Mouse (Mus musculus): ENCODE data around the gene Vwc2l. TPM values are rescaled to one million over a fixed set of nuclear protein-coding genes. Genes with fewer than 3 reads are reported as not detected.

Vwc2l gene
- 0.02 TPM in 2 replicates for polyA plus RNA-seq (2015; fragmentation: Nextera tagmentation; extraction: Ambion mirVana)

DNA sequence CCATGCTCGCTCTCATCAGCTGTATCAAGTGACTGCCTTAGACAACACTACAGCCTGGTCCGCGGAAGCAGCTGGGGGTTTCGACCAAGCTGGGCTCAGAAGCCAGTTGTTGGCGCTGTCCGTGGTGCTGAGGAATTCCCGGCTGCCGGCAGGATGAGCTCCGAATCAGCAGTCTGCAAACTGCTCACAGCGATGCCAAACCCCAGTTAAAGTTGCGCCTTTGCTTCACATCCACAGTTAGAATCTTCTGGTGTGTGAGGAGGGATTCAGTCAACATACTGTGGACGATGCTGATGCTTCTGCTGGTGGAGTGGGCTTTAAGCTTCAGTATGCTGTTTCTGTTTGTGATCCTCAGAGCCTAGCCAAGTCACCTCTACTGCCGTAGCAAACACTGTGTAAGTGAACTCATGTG lies at the start of gene Vwc2l:
TSS of gene Vwc2l (plus strand) at position 61 of the 412 bp plus-strand sequence.
- no peaks in the 10 kb centered on the region for H3K4me1 ChIP-seq (ENCODE audit: control insufficient read depth, low read depth, low read length)
- H3K4me3 ChIP-seq (ENCODE audit: low read depth, low read length): no peak within 1 kb of the TSS
- H3K36me3 ChIP-seq (ENCODE audit: control insufficient read depth, insufficient read depth): no peaks in the 10 kb centered on the region
- H3K27ac ChIP-seq (ENCODE audit: low read length): no peak within 1 kb of the TSS
- no peak for ATAC-seq (ENCODE audit: low read depth)
- H3K4me2 ChIP-seq (ENCODE audit: low read depth, low read length): no peak within 1 kb of the TSS
- no peaks in the 10 kb centered on the region for H3K9me3 ChIP-seq (replicated peaks; ENCODE audit: control insufficient read depth, low read length)
- WGBS (ENCODE audit: insufficient replicate concordance): 11% methylated on average over 13 of the region's 13 CpGs
- no peak within 1 kb of the TSS for H3K9ac ChIP-seq (ENCODE audit: low read depth, low read length)
- no peaks in the 10 kb centered on the region for H3K27me3 ChIP-seq (ENCODE audit: control insufficient read depth, insufficient read depth, low read depth, low read length)

DNA sequence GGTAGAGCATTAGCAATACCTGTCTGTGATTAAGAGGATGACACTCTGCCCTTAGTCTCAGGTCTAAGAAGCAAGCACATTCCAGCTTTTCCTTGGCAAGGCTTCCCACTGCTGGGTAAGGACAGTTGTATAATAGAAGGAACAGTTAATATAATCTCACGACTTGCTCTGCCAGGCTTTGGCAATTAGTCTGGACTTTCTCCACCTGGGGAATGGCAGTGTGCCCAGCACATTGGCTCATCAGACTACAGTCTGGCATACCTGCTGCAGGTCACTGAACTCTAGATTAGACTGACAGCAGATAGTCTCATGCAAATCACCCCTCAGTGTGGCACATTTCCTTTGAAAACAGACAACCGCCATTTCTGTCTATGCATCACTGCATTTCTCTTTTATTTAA lies 33.0 kb upstream of the Vwc2l start:
- Histone ChIP-seq H3K9ac (ENCODE audit: low read depth, low read length) (no peak overlapping the region), H3K36me3 (ENCODE audit: control insufficient read depth, insufficient read depth) (no peaks in the 10 kb centered on the region), H3K4me1 (ENCODE audit: control insufficient read depth, low read depth, low read length) (no peaks in the 10 kb centered on the region), H3K27me3 (ENCODE audit: control insufficient read depth, insufficient read depth, low read depth, low read length) (no peaks in the 10 kb centered on the region), H3K4me3 (ENCODE audit: low read depth, low read length) (no peak overlapping the region), H3K9me3 (replicated peaks; ENCODE audit: control insufficient read depth, low read length) (no peaks in the 10 kb centered on the region), H3K4me2 (ENCODE audit: low read depth, low read length) (no peak overlapping the region), H3K27ac (ENCODE audit: low read length) (no peak overlapping the region)
- ATAC-seq (ENCODE audit: low read depth): no peak
- 62% methylated on average over 2 of the region's 2 CpGs for WGBS (ENCODE audit: insufficient replicate concordance)

- Histone ChIP-seq H3K4me2 (ENCODE audit: low read depth, low read length) (no peak overlapping the region), H3K36me3 (ENCODE audit: control insufficient read depth, insufficient read depth) (no peaks in the 10 kb centered on the region), H3K9me3 (replicated peaks; ENCODE audit: control insufficient read depth, low read length) (no peaks in the 10 kb centered on the region), H3K4me3 (ENCODE audit: low read depth, low read length) (no peak overlapping the region), H3K4me1 (ENCODE audit: control insufficient read depth, low read depth, low read length) (no peaks in the 10 kb centered on the region), H3K27me3 (ENCODE audit: control insufficient read depth, insufficient read depth, low read depth, low read length) (no peaks in the 10 kb centered on the region), H3K27ac (ENCODE audit: low read length) (no peak overlapping the region), H3K9ac (ENCODE audit: low read depth, low read length) (no peak overlapping the region)
- WGBS (ENCODE audit: insufficient replicate concordance): 58% methylated on average over 5 of the region's 5 CpGs
- no peak for ATAC-seq (ENCODE audit: low read depth)
Measured at GRCm38 (mm10) chr1:70700270-70700669, 25.2 kb upstream of the Vwc2l start.

GRCm38 (mm10) chr1:70703934-70704333 lies 21.6 kb upstream of the Vwc2l start:
- H3K9me3 ChIP-seq (replicated peaks; ENCODE audit: control insufficient read depth, low read length): no peaks in the 10 kb centered on the region
- no peak for ATAC-seq (ENCODE audit: low read depth)
- no peak overlapping the region for H3K4me2 ChIP-seq (ENCODE audit: low read depth, low read length)
- WGBS (ENCODE audit: insufficient replicate concordance): 58% methylated on average over 3 of the region's 3 CpGs
- no peak overlapping the region for H3K27ac ChIP-seq (ENCODE audit: low read length)
- no peak overlapping the region for H3K9ac ChIP-seq (ENCODE audit: low read depth, low read length)
- no peaks in the 10 kb centered on the region for H3K36me3 ChIP-seq (ENCODE audit: control insufficient read depth, insufficient read depth)
- H3K4me1 ChIP-seq (ENCODE audit: control insufficient read depth, low read depth, low read length): no peaks in the 10 kb centered on the region
- H3K27me3 ChIP-seq (ENCODE audit: control insufficient read depth, insufficient read depth, low read depth, low read length): no peaks in the 10 kb centered on the region
- H3K4me3 ChIP-seq (ENCODE audit: low read depth, low read length): no peak overlapping the region

GRCm38 (mm10) chr1:70705821-70706220 lies 19.7 kb upstream of the Vwc2l start:
- no peak overlapping the region for H3K4me3 ChIP-seq (ENCODE audit: low read depth, low read length)
- H3K9ac ChIP-seq (ENCODE audit: low read depth, low read length): no peak overlapping the region
- WGBS (ENCODE audit: insufficient replicate concordance): 46% methylated on average over 3 of the region's 3 CpGs
- ATAC-seq (ENCODE audit: low read depth): no peak
- H3K4me2 ChIP-seq (ENCODE audit: low read depth, low read length): no peak overlapping the region
- no peaks in the 10 kb centered on the region for H3K27me3 ChIP-seq (ENCODE audit: control insufficient read depth, insufficient read depth, low read depth, low read length)
- no peak overlapping the region for H3K27ac ChIP-seq (ENCODE audit: low read length)
- no peaks in the 10 kb centered on the region for H3K36me3 ChIP-seq (ENCODE audit: control insufficient read depth, insufficient read depth)
- H3K9me3 ChIP-seq (replicated peaks; ENCODE audit: control insufficient read depth, low read length): no peaks in the 10 kb centered on the region
- no peaks in the 10 kb centered on the region for H3K4me1 ChIP-seq (ENCODE audit: control insufficient read depth, low read depth, low read length)

GRCm38 (mm10) chr1:70725045-70725444 lies 470 bp upstream of the Vwc2l start:
- Histone ChIP-seq H3K9ac (ENCODE audit: low read depth, low read length) (no peak overlapping the region), H3K4me2 (ENCODE audit: low read depth, low read length) (no peak overlapping the region), H3K9me3 (replicated peaks; ENCODE audit: control insufficient read depth, low read length) (no peaks in the 10 kb centered on the region), H3K4me1 (ENCODE audit: control insufficient read depth, low read depth, low read length) (no peaks in the 10 kb centered on the region), H3K36me3 (ENCODE audit: control insufficient read depth, insufficient read depth) (no peaks in the 10 kb centered on the region), H3K27ac (ENCODE audit: low read length) (no peak overlapping the region), H3K4me3 (ENCODE audit: low read depth, low read length) (no peak overlapping the region), H3K27me3 (ENCODE audit: control insufficient read depth, insufficient read depth, low read depth, low read length) (no peaks in the 10 kb centered on the region)
- 55% methylated on average over 5 of the region's 5 CpGs for WGBS (ENCODE audit: insufficient replicate concordance)
- ATAC-seq (ENCODE audit: low read depth): no peak

- H3K9ac ChIP-seq (ENCODE audit: low read depth, low read length): no peak overlapping the region
- no peaks in the 10 kb centered on the region for H3K4me1 ChIP-seq (ENCODE audit: control insufficient read depth, low read depth, low read length)
- H3K36me3 ChIP-seq (ENCODE audit: control insufficient read depth, insufficient read depth): no peaks in the 10 kb centered on the region
- no peak overlapping the region for H3K4me2 ChIP-seq (ENCODE audit: low read depth, low read length)
- H3K4me3 ChIP-seq (ENCODE audit: low read depth, low read length): no peak overlapping the region
- H3K27ac ChIP-seq (ENCODE audit: low read length): no peak overlapping the region
- no peaks in the 10 kb centered on the region for H3K27me3 ChIP-seq (ENCODE audit: control insufficient read depth, insufficient read depth, low read depth, low read length)
- no peak for ATAC-seq (ENCODE audit: low read depth)
- no peaks in the 10 kb centered on the region for H3K9me3 ChIP-seq (replicated peaks; ENCODE audit: control insufficient read depth, low read length)
Measured at GRCm38 (mm10) chr1:70787146-70787545, 61.6 kb downstream of the Vwc2l start.

DNA sequence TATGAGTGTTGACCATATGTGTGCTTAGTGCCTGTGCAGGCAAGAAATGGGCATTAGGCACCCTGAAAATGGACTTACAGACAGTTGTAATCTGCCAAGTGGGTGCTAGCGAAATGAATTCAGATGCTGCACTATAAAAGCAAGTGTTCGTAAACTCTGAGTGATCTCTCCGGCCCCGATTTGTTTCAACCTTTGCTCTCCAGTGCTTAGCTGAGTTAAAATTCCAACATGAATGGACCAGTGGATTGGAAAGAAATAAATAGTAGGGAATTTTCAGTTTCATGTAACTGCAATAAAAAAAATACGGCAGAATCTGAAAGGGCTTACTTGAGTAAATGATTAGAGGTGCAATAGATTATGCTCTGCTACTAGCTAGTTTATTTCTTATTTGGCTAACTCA lies 66.1 kb downstream of the Vwc2l start:
- 71% methylated on average over 5 of the region's 5 CpGs for WGBS (ENCODE audit: insufficient replicate concordance)
- Histone ChIP-seq H3K9me3 (replicated peaks; ENCODE audit: control insufficient read depth, low read length) (no peaks in the 10 kb centered on the region), H3K4me2 (ENCODE audit: low read depth, low read length) (no peak overlapping the region), H3K9ac (ENCODE audit: low read depth, low read length) (no peak overlapping the region), H3K27ac (ENCODE audit: low read length) (no peak overlapping the region), H3K27me3 (ENCODE audit: control insufficient read depth, insufficient read depth, low read depth, low read length) (no peaks in the 10 kb centered on the region), H3K36me3 (ENCODE audit: control insufficient read depth, insufficient read depth) (no peaks in the 10 kb centered on the region), H3K4me1 (ENCODE audit: control insufficient read depth, low read depth, low read length) (no peaks in the 10 kb centered on the region), H3K4me3 (ENCODE audit: low read depth, low read length) (no peak overlapping the region)
- ATAC-seq (ENCODE audit: low read depth): no peak

GRCm38 (mm10) chr1:70795094-70795493 lies 69.6 kb downstream of the Vwc2l start:
- no peak for ATAC-seq (ENCODE audit: low read depth)
- no peak overlapping the region for H3K4me3 ChIP-seq (ENCODE audit: low read depth, low read length)
- no peak overlapping the region for H3K4me2 ChIP-seq (ENCODE audit: low read depth, low read length)
- no peak overlapping the region for H3K27ac ChIP-seq (ENCODE audit: low read length)
- no peaks in the 10 kb centered on the region for H3K36me3 ChIP-seq (ENCODE audit: control insufficient read depth, insufficient read depth)
- H3K27me3 ChIP-seq (ENCODE audit: control insufficient read depth, insufficient read depth, low read depth, low read length): no peaks in the 10 kb centered on the region
- WGBS (ENCODE audit: insufficient replicate concordance): 49% methylated on average over 4 of the region's 4 CpGs
- no peak overlapping the region for H3K9ac ChIP-seq (ENCODE audit: low read depth, low read length)
- H3K9me3 ChIP-seq (replicated peaks; ENCODE audit: control insufficient read depth, low read length): no peaks in the 10 kb centered on the region
- no peaks in the 10 kb centered on the region for H3K4me1 ChIP-seq (ENCODE audit: control insufficient read depth, low read depth, low read length)

- Histone ChIP-seq H3K27me3 (ENCODE audit: control insufficient read depth, insufficient read depth, low read depth, low read length) (no peaks in the 10 kb centered on the region), H3K4me1 (ENCODE audit: control insufficient read depth, low read depth, low read length) (no peaks in the 10 kb centered on the region), H3K9ac (ENCODE audit: low read depth, low read length) (no peak overlapping the region), H3K36me3 (ENCODE audit: control insufficient read depth, insufficient read depth) (no peaks in the 10 kb centered on the region), H3K9me3 (replicated peaks; ENCODE audit: control insufficient read depth, low read length) (no peaks in the 10 kb centered on the region), H3K4me2 (ENCODE audit: low read depth, low read length) (no peak overlapping the region), H3K4me3 (ENCODE audit: low read depth, low read length) (no peak overlapping the region), H3K27ac (ENCODE audit: low read length) (no peak overlapping the region)
- ATAC-seq (ENCODE audit: low read depth): no peak
- 46% methylated on average over 3 of the region's 3 CpGs for WGBS (ENCODE audit: insufficient replicate concordance)
Measured at GRCm38 (mm10) chr1:70803401-70803800, 77.9 kb downstream of the Vwc2l start.

Data from liver, embryonic 16.5 days (tissue).